ENCODE assay signal across 29 mouse cellular contexts in the genomic region with DNA sequence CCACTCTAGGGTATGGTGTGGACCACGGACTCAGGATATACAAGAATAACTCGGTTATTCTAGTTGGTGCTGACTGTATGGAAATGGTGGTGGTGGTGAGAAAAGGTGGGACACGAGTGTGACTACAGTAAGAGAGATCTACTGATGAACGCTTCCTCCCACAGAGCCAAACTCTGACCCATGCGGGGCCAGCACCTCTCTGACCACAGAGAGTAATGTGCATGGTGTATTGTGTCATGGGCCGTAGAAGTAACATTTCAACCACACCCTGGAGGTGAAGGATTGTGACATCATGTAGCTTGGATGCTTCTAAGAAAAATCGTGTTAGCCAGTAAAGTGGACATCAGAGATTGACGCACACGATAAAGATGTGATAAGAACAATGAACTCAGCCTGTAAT. TPM values are rescaled to one million over a fixed set of nuclear protein-coding genes. Genes with fewer than 3 reads are reported as not detected.
"Had no signal": no experiment of that assay in that cellular context is flagged by ENCODE, and none has a peak within 500 bp of the region (broad histone marks: within the 10 kb centered on the region; RNA-seq: fewer than 3 reads in every experiment).

No protein-coding gene starts in this region.

- H3K4me1 ChIP-seq: kidney, embryonic 15.5 days; liver, embryonic 13.5 days; midbrain, embryonic 12.5 days; neural tube, embryonic 12.5 days; neural tube, embryonic 15.5 days; stomach, embryonic 15.5 days had no signal

- ATAC-seq: intestine, postnatal 0 days; midbrain, embryonic 16.5 days had no signal

- H3K4me3 ChIP-seq: kidney, embryonic 15.5 days; left cerebral cortex, adult 2 months; liver, embryonic 13.5 days; midbrain, embryonic 12.5 days; neural tube, embryonic 12.5 days; neural tube, embryonic 15.5 days; stomach, embryonic 15.5 days had no signal

- H3K27ac ChIP-seq: kidney, embryonic 15.5 days; left cerebral cortex, adult 2 months; liver, embryonic 13.5 days; midbrain, embryonic 12.5 days; neural tube, embryonic 12.5 days; neural tube, embryonic 15.5 days; stomach, embryonic 15.5 days had no signal

- DNase-seq: kidney, adult 8-10 months; kidney, postnatal 14 days; kidney, postnatal 4 days; layer of hippocampus, postnatal 36 days; liver, embryonic 13.5 days; lung, adult 2 months; lung, postnatal 14 days; retina, postnatal 1 day; right cerebral cortex, postnatal 25 days; spleen, adult 18-20 months; thymus, postnatal 25 days had no signal

RNA-seq across cellular contexts. Expression of gene Rpl9-ps1, which starts 16.6 kb away (rescaled TPM):
- total RNA-seq: layer of hippocampus, adult 18-20 months; layer of hippocampus, postnatal 10 days; layer of hippocampus, postnatal 36 days; left cerebral cortex, adult 2 months; left cerebral cortex, postnatal 10 days; left cerebral cortex, postnatal 36 days; liver, adult 2 months had no signal
- polyA plus RNA-seq: intestine, postnatal 0 days; kidney, embryonic 15.5 days; limb, embryonic 11.5 days; limb, embryonic 14.5 days; liver, adult 2 months; liver, embryonic 13.5 days; liver, embryonic 16.5 days; lung, adult 2 months; lung, embryonic 16.5 days; midbrain, embryonic 12.5 days; midbrain, embryonic 16.5 days; neural tube, embryonic 12.5 days; neural tube, embryonic 15.5 days; stomach, embryonic 15.5 days; thymus, postnatal 0 days had no signal

RNA-seq across cellular contexts. Expression of gene Ccl3, which starts 20.3 kb away (rescaled TPM):
- total RNA-seq: layer of hippocampus, adult 18-20 months; layer of hippocampus, postnatal 36 days; left cerebral cortex, adult 2 months; left cerebral cortex, postnatal 36 days had no signal

RNA-seq across cellular contexts. Expression of gene Ccl4, which starts 33.6 kb away (rescaled TPM):
- total RNA-seq: layer of hippocampus, adult 18-20 months; layer of hippocampus, postnatal 10 days; layer of hippocampus, postnatal 36 days; left cerebral cortex, adult 2 months; left cerebral cortex, postnatal 10 days; left cerebral cortex, postnatal 36 days; liver, adult 2 months had no signal
- polyA plus RNA-seq: lung, embryonic 16.5 days had no signal
